Mouse (Mus musculus) lung, postnatal 0 days (tissue): ENCODE data around the gene Tspan7.

Experiments
- CTCF ChIP-seq: IDR thresholded peaks from 2 replicates; pipeline ENCODE4 v1.5.1; 2016; ENCODE audit warnings: antibody characterized with exemption, mild to moderate bottlenecking
- EP300 ChIP-seq: IDR thresholded peaks from 2 replicates; pipeline ENCODE4 v1.6.1; 2016; ENCODE audit warnings: antibody characterized with exemption, mild to moderate bottlenecking, control low read depth

DNA sequence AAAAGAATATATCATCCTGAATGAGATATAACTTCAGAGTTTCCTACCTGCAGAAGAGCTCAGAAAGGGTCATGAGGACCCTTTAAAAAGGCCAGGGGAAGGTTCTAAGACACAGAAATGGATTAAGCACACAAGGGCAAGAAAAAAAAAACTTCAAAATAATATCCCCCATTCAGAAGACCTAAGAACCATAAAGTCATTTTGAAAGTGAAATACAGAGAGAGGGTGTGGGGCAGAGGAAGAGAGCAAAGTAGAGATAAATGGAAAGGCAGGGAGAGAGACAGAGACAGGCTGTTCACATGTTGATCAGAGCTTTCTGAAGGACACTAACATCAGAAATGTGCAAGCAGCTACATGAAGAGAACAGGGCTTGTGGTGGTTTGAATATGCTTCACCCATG lies 156.1 kb downstream of the Tspan7 start:
- TF ChIP-seq CTCF (no peak), EP300 (no peak)
